Mouse (Mus musculus) bone marrow, adult 2 months (tissue): ENCODE data around the gene Kcna3.

Experiments
- CTCF ChIP-seq: fragments of 200-500 bp; IDR thresholded peaks from 2 replicates; pipeline ENCODE4 v1.5.1; 2011; ENCODE audit warnings: low read length, control low read depth; ENCODE audit not compliant: control insufficient read depth, insufficient read depth
- POLR2A ChIP-seq: fragments of 200-500 bp; IDR thresholded peaks from 2 replicates; pipeline ENCODE4 v1.6.1; 2011; ENCODE audit warnings: low read depth, mild to moderate bottlenecking, control low read depth, low read length, borderline replicate concordance; ENCODE audit not compliant: control insufficient read depth

DNA sequence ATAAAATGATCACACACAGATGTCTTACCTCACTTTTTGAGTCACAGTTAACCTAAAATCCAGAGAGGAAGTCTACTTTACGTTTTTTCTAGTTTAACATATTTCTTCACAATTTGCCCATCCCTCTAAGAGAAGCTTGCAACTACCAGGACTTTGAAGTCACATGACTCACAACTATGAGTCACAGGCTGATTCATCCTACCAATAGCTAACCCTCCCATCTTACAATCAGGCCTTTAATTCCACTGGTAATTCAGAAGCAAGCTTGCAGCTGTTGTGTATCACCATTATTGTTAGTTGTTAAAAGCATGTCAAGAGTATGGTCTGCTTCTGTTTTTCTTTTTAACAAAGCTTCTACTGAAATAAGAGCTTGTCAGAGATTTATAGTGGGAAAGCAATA is 26.8 kb downstream of the Kcna3 start:
- TF ChIP-seq CTCF = no peak
- no peak for TF ChIP-seq POLR2A
